Mouse (Mus musculus): ENCODE measurements at regions not wholly inside any gene's neighbourhood (a gene's known extent, or its start where the extent isn't known, plus 50 kb on each side); places are given as distances from the start of the nearest gene placed in this dataset.
A peak's percentile ranks its signal among the peaks of the same experiment; 100 is the strongest.

- no peak; a peak in 1 of 4 replicates for TF ChIP-seq CTCF (conservative IDR thresholded peaks at IDR 0.05 in 1 of 2, IDR thresholded peaks at IDR 0.05 in 1 of 2; ENCODE audit: low read depth in 2 of 2, low read length in 2 of 2)
- 0 out of 2 replicates have a peak, but pooled peaks have one; percentile 22 for TF ChIP-seq POLR2A (IDR thresholded peaks at IDR 0.05; ENCODE audit: low read depth, low read length)
- TF ChIP-seq ZC3H11A (IDR thresholded peaks at IDR 0.05; ENCODE audit: low read depth, low read length): no peak; the same call in 1 of the 2 replicates
- no peak for TF ChIP-seq ZKSCAN1 (IDR thresholded peaks at IDR 0.05; ENCODE audit: borderline replicate concordance, low read depth, low read length)
- peak; percentile 37 for TF ChIP-seq NRF1 (IDR thresholded peaks at IDR 0.05; ENCODE audit: low read depth, low read length)
- peak; percentile 34 for TF ChIP-seq SMC3 (IDR thresholded peaks at IDR 0.05; ENCODE audit: low read depth, low read length)
- peak; percentile 51 for TF ChIP-seq JUN (IDR thresholded peaks at IDR 0.05; ENCODE audit: insufficient read depth, low read depth, low read length)
- TF ChIP-seq POLR2AphosphoS2 (IDR thresholded peaks at IDR 0.05; ENCODE audit: low read depth, low read length): no peak
- peak; percentile 77 for TF ChIP-seq ETS1 (conservative IDR thresholded peaks at IDR 0.05; ENCODE audit: low read depth, low read length)
- peak; percentile 49 for TF ChIP-seq ZNF384 (IDR thresholded peaks at IDR 0.05; ENCODE audit: low read depth, low read length)
- peak; percentile 93 for TF ChIP-seq EP300 (IDR thresholded peaks at IDR 0.05; ENCODE audit: low read length)
- peak; percentile 77 for TF ChIP-seq CHD2 (IDR thresholded peaks at IDR 0.05; ENCODE audit: low read length)
- TF ChIP-seq MAX (IDR thresholded peaks at IDR 0.05; ENCODE audit: low read length): no peak; the same call in 1 of the 2 replicates
Measured at GRCm38 (mm10) chr9:76722881-76723280, 156.0 kb upstream of the Fam83b start.

All from CH12.LX (cell line).